Mouse (Mus musculus) brown adipose tissue, adult 24 weeks (tissue): ENCODE measurements around the gene Sh3glb2. TPM values are rescaled to one million over a fixed set of nuclear protein-coding genes. Genes with fewer than 3 reads are reported as not detected.

Experiments used
- H3K27ac ChIP-seq: fragments of 200-500 bp; replicated peaks from 2 replicates; pipeline ENCODE4 v1.5.1; 2012; ENCODE audit warnings: low read depth, mild to moderate bottlenecking, low read length
- H3K4me1 ChIP-seq: fragments of 200-500 bp; 2 replicates; pipeline ENCODE4 v1.6.1; 2012; ENCODE audit warnings: low read length, mixed read lengths; ENCODE audit not compliant: control insufficient read depth, insufficient read depth, insufficient read length
- H3K4me3 ChIP-seq: fragments of 200-500 bp; 2 replicates; pipeline ENCODE4 v1.5.1; 2012; ENCODE audit warnings: low read depth, mild to moderate bottlenecking, low read length, moderate library complexity; ENCODE audit not compliant: insufficient read depth
- polyA plus RNA-seq: library from polyadenylated mRNA; stranded (reverse); fragments of >200 nt; gene quantifications from 2 replicates; pipeline ENCODE4 v1.2.4, GENCODE M21; 2012; ENCODE audit not compliant: missing spikeins, insufficient read depth, insufficient read length

Gene Sh3glb2
- polyA plus RNA-seq, 1 experiment = 66.4 TPM

- H3K4me3 ChIP-seq = peak overlapping the region; percentile 79
- peak overlapping the region; percentile 48 for H3K27ac ChIP-seq
- H3K4me1 ChIP-seq = no peaks in the 10 kb centered on the region; the same call in 1 of the 2 replicates
Measured at GRCm38 (mm10) chr2:30392577-30393369, 33.6 kb upstream of the Sh3glb2 start.

DNA sequence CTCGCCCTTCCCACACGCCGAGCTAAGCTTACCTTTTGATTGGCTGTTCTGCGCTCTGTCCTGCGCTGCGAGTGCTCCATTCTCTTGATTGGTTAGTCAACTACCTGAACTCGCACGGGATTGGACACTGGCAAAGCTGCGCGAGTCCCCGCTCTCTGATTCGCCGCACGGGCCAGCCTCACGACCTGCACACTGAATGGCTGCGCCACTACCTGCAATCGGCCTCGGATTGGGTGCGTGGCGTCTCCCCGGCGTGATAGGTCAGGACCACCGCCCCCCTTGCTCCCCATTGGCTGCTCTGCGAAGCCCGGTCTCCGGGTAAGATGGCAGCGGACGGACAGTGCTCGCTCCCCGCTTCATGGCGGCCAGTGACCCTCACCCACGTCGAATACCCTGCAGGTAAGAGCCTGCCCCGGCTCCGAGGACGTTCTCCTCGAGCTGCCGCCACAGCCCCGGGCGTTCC lies 33.0 kb upstream of the Sh3glb2 start, which contains the start of gene Dolpp1:
Gene Dolpp1 (plus strand): TSS at position 141 of the 463 bp plus-strand sequence.
- H3K27ac ChIP-seq = peak within 1 kb of the TSS; percentile 48
- H3K4me1 ChIP-seq = no peaks in the 10 kb centered on the region; the same call in 1 of the 2 replicates
- H3K4me3 ChIP-seq = peak within 1 kb of the TSS; percentile 79

- peaks cover 5% of the 10 kb centered on the region for H3K4me1 ChIP-seq
- no peak overlapping the region for H3K4me3 ChIP-seq
- H3K27ac ChIP-seq = no peak overlapping the region
Measured at GRCm38 (mm10) chr2:30389000-30389399, 29.9 kb upstream of the Sh3glb2 start.

GRCm38 (mm10) chr2:30386913-30387312 lies 27.8 kb upstream of the Sh3glb2 start:
- Histone ChIP-seq H3K27ac (peak overlapping the region; percentile 75), H3K4me1 (peaks cover 7% of the 10 kb centered on the region)

DNA sequence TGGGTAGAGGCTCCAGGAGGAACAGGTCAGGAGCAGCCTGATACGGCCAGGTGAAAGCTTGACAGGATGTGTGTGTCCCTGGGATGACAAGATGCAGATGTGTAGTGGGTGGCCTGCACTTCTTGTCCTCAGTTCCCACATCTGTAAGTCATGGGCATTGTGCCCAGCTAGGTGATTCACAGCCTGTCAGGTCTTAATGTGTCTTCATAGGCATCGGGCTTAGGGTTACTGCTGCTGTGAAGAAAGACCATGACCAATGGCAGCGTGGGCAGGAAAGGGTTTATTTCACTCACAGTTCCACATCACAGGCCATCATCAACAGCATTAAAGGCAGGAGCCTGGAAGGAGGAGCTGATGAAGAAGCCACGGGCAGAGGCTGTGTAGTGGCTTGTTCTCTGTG lies 26.5 kb upstream of the Sh3glb2 start:
- Histone ChIP-seq H3K4me3 (no peak overlapping the region), H3K27ac (peak overlapping the region; percentile 41), H3K4me1 (peaks cover 10% of the 10 kb centered on the region)

More at GRCm38 (mm10) chr2:30386913-30387312, 27.8 kb upstream of the Sh3glb2 start:
- no peak overlapping the region for H3K4me3 ChIP-seq

DNA sequence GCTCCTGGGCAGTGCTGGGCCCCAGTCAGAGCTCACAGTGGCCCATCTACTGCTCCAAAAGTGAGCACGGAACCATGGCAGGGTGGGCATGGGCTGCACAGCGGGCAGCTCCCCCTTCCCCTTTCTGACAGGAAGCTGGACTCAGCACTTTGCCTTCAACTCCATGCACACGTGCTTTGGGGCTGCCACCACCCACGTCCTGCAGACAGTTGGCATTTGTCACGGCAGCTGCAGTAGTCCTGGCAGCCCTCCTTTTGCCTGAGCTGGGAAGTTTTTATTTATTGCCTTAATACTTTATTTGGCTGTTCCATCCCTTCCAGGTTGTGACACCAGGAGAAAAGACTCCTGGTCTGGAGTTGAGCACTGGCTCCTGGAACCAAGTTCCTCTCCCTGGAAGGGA lies 25.7 kb upstream of the Sh3glb2 start:
- Histone ChIP-seq H3K4me1 (peaks cover 15% of the 10 kb centered on the region), H3K27ac (peak overlapping the region; percentile 28)

GRCm38 (mm10) chr2:30381377-30381725 lies 22.2 kb upstream of the Sh3glb2 start:
- Histone ChIP-seq H3K4me1 (peaks cover 13% of the 10 kb centered on the region), H3K27ac (peak overlapping the region; percentile 86), H3K4me3 (no peak overlapping the region)

More for the DNA sequence above, 25.7 kb upstream of the Sh3glb2 start:
- no peak overlapping the region for H3K4me3 ChIP-seq

DNA sequence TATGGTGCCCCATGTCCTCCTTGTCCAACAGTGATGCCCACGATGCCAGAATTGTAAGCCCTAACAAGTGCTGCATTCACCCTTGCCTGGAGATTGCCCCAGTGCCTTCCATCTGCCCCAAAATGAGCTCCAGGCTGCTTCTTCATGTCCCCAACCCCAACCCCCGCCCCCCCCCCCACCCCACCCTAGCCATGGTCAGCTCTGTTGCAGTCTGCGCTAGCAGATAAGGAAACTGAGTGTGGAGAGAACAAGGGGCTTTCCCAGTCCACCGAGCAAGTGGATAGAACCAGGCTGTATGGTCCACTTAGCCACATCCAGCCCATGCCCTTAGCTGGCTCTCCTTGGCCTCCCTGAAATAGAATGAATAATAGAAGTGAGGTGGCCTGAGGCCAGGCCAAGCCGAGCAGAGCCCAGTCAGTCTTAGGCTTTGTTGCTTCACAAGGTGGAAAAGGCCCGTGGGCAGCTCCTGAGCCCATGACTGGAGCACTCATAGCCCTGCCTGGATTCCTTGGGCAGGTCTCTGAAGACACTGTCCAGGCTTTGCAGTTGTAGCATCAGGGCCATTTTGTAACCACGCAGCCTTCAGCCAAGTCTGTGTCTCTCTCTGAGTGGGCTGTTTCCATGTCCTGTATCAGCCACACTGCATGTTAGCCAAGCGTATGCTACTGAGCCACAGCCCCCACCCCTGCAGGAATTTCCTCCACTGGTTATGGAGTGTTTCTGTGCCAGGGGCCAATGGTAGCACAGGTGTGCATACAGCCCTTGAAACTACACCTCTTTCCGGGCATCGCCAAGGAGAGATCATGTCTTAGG lies 21.6 kb upstream of the Sh3glb2 start:
- H3K27ac ChIP-seq = peak overlapping the region; percentile 90
- no peak overlapping the region for H3K4me3 ChIP-seq
- peaks cover 13% of the 10 kb centered on the region for H3K4me1 ChIP-seq

DNA sequence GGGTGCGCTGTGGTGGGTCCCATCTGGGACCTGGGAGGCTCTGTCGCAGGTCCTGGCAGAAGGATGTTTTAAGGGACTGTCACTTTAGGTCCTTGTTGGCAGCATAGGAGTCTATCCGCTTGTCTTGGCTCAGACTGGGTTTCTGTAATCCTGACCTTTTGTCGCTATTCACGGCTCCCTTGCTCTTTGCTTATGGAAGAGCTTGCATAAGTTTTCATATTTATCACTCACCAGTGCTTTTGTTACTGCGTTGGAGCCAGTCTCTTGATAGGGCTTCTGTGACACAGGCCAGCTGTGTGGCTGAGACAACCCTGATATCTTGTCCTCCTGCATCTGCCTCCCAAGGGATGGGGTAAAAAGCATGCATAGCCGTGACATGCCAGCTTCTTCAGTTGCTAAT lies 20.2 kb upstream of the Sh3glb2 start:
- H3K4me3 ChIP-seq = no peak overlapping the region
- H3K27ac ChIP-seq = peak overlapping the region; percentile 90
- H3K4me1 ChIP-seq = peaks cover 16% of the 10 kb centered on the region

DNA sequence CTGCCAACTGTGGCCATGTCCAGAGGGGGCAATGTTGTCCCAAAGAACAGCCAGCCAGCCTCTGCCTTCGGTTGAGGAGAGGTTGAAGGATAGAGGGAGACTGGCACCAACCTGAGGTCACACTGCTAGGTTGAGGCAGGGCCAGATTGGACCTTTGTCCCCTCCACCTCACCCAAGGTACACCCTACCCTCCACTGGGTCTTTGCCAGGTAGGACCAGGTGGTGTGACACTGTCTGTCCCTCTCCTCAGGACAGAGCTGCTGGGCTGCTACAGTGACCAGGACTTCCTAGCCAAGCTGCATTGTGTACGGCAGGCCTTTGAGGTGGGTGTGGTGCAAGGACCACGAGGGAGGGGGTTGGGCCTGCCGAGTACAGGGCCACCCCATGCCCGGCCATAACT lies 18.6 kb upstream of the Sh3glb2 start:
- Histone ChIP-seq H3K4me1 (peaks cover 16% of the 10 kb centered on the region), H3K4me3 (no peak overlapping the region), H3K27ac (peak overlapping the region; percentile 77)

- H3K27ac ChIP-seq = peak overlapping the region; percentile 20; the same call in 1 of the 2 replicates
- H3K4me3 ChIP-seq = no peak overlapping the region
- peaks cover 11% of the 10 kb centered on the region for H3K4me1 ChIP-seq
Measured at GRCm38 (mm10) chr2:30375893-30376292, 16.8 kb upstream of the Sh3glb2 start.

DNA sequence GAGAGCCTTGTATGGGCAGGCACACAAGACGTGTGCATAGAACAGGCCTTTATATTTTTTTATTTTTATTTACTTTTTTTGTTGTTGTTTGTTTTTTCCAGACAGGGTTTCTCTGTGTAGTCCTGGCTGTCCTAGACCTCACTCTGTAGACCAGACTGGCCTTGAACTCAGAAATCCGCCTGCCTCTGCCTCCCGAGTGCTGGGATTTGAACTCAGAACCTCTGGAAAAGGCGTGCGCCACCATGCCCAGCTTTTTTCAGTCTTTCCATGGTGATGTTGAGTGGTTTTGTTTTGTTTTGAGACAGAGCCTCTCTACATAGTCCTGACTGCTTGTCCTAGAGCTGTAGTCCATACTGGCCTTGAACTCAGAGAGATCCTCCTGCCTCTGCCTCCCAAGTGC lies 13.6 kb upstream of the Sh3glb2 start:
- Histone ChIP-seq H3K4me3 (no peak overlapping the region), H3K4me1 (peaks cover 3% of the 10 kb centered on the region; the same call in 1 of the 2 replicates), H3K27ac (no peak overlapping the region)

DNA sequence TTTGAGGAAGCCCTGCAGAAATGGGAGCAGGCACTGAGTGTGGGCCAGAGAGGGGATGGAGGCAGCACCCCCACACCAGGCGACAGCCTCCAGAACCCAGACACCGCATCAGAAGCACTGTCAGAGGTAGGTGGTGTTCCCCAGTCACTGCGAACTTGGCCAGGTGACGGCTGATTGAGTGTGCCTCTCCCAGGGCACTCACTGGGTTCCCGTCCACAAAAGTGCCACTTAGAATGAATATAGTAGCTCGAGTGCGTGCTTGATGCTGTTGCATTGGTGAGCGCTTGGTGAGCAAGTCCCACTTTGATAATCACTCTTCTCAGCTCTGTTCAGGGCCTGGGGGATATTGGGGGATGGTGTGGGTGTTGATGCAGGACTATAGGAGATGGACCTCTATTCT lies 12.4 kb upstream of the Sh3glb2 start:
- H3K4me1 ChIP-seq = peaks cover 3% of the 10 kb centered on the region; the same call in 1 of the 2 replicates
- no peak overlapping the region for H3K4me3 ChIP-seq
- no peak overlapping the region for H3K27ac ChIP-seq

GRCm38 (mm10) chr2:30366203-30366602 lies 7.1 kb upstream of the Sh3glb2 start:
- 0 out of 2 replicates have a peak overlapping the region, but pooled peaks have one; percentile 7 for H3K4me3 ChIP-seq

More at GRCm38 (mm10) chr2:30366203-30366602, 7.1 kb upstream of the Sh3glb2 start:
- Histone ChIP-seq H3K4me1 (no peaks in the 10 kb centered on the region), H3K27ac (0 out of 2 replicates have a peak overlapping the region, but pooled peaks have one; percentile 5)
